Mouse (Mus musculus): Measurements from ENCODE around the gene Gm44965. TPM values are rescaled to one million over a fixed set of nuclear protein-coding genes. Genes with fewer than 3 reads are reported as not detected.

The Gm44965 gene
- not detected in 4 replicates for total RNA-seq (2023; ENCODE audit: inconsistent age)

GRCm38 (mm10) chr6:48593158-48594042, at the start of gene Gm44965, which contains the start of gene Repin1:
Gene Gm44965 (plus strand): TSS chr6:48593941.
Gene Repin1 (plus strand): TSS chr6:48593883.

GRCm38 (mm10) chr6:48554280-48555103, 39.2 kb upstream of the Gm44965 start, which contains the start of gene Lrrc61:
Gene Lrrc61 (plus strand): TSS chr6:48554796.

DNA sequence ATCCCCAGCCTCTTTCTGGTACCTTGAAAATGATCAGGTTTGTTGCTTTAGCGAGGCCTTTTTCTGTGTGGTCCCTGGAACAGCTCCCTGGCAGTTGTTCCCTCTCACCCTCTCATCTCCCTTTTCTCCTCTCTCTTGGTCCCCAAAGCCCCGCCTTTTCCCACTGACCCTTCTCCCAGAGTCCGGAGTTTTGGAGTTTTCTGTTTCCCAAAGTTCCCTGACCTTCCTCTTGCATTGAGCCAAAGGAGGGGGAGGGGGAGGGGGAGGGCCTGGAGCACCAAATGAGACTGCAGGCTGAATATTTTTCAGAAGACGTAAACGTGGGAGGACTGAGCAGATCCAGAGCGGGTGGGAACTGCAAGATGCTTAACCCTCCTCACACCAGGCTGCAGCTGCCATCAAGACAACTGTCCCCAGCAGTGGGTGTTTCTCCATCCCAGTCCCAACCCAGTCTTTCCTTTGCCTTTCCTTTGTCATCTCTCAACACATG, 21.1 kb upstream of the Gm44965 start, which contains the start of gene Rarres2:
Rarres2 (minus strand) TSS at position 218 of the 490 bp plus-strand sequence.

GRCm38 (mm10) chr6:48589194-48589750, 4.5 kb upstream of the Gm44965 start, which contains the start of gene Gm45021:
Gene Gm45021 (plus strand): TSS chr6:48589610.

DNA sequence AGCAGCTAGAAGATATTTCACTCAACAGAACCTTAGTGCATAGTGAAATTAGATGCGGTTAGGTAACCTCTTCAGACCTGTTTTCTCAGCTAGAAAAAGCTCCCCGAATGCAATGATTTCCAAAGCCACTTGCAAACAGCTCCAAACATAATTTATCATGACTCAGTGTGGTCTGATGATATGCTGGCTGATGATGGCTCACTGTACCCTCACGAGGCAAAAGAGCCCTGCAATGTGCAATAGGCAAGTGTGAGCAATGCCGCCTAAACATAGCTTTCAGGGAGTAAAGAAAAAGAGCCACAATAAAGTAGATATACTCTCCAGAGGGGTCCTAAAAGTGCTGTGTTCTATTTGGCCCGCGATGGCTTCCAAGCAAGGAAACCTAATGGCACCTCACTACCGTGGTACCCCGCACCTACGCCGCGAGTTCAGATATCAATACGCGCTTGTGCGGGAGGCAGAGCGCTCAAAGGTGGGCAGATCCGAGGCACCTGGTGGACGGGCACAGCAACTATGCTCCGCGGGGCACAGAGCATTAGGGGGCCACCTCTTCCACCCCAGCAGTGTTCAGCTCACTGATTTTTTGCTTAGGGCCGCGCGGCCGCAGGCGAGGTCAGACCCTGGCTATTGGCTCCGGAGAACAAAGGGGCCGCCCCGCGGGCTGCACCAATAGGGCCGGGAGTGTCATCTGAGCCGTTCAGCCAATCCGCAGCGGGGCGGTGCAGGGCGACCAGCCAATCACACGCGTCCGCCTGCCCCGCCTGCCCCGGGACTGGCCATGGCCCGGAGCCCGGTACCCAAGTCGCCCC, 7.7 kb downstream of the Gm44965 start, which contains the start of gene Zfp775:
Zfp775 (plus strand) TSS at position 793 of the 809 bp plus-strand sequence.

DNA sequence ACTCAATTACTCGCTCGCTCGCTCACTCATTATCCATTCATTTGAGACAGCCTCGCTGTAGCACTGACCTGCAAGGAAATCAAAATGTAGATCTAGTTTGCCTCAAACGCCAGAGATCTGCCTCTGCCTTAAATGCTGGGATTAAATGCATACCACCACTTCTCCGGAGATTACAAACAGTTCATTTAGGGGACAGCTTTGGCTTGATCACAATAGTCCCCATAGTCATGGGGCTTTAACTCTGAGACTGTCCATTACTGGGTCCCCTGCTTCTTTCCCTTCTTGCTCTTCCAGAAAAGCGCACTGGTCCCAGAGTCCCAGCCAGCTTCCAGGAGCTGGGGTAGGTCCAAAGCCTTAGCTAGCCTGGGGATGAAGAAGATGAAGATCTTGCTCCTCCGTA, 32.7 kb downstream of the Gm44965 start, which contains the start of gene AI854703:
AI854703 (plus strand) TSS at position 301 of the 400 bp plus-strand sequence.

GRCm38 (mm10) chr6:48646995-48647394, 53.3 kb downstream of the Gm44965 start, which contains the start of gene Gimap8:
Gene Gimap8 (plus strand): TSS chr6:48647234.

Other genes with a start within 250 kb of the Gm44965 start
- gene Krba1, start 198.4 kb upstream of the Gm44965 start, total RNA-seq (2023; ENCODE audit: inconsistent age): 20.2 to 25.8 TPM (median 21.4 TPM) in 4 replicates
- 5.1 to 7.1 TPM (median 6.2 TPM) in 4 replicates for gene Zfp467, start 148.1 kb upstream of the Gm44965 start, total RNA-seq (2023; ENCODE audit: inconsistent age)
- gene Sspo, start 145.7 kb upstream of the Gm44965 start, total RNA-seq (2023; ENCODE audit: inconsistent age): 0.03 to 0.16 TPM (median 0.09 TPM) in 3 of 4 replicates, not detected in the other
- 0.32 to 0.75 TPM (median 0.61 TPM) in 3 of 4 replicates, not detected in the other for gene Atp6v0e2, start 56.3 kb upstream of the Gm44965 start, total RNA-seq (2023; ENCODE audit: inconsistent age)
- 39.5 to 55.2 TPM (median 49.9 TPM) in 4 replicates for gene Lrrc61, start 39.1 kb upstream of the Gm44965 start, total RNA-seq (2023; ENCODE audit: inconsistent age)
- 0.67 to 1.1 TPM in 2 of 4 replicates, not detected in the others for gene Rarres2, start 21.2 kb upstream of the Gm44965 start, total RNA-seq (2023; ENCODE audit: inconsistent age)
- gene Gm45021, start 4.3 kb upstream of the Gm44965 start, total RNA-seq (2023; ENCODE audit: inconsistent age): not detected in 4 replicates
- gene Repin1, start 58 bp upstream of the Gm44965 start, total RNA-seq (2023; ENCODE audit: inconsistent age): 5.2 to 8.2 TPM (median 6.7 TPM) in 4 replicates
- 2.8 to 5.2 TPM (median 4.7 TPM) in 4 replicates for gene Zfp775, start 8.1 kb downstream of the Gm44965 start, total RNA-seq (2023; ENCODE audit: inconsistent age)
- 0.38 to 0.63 TPM in 2 of 4 replicates, not detected in the others for gene AI854703, start 32.8 kb downstream of the Gm44965 start, total RNA-seq (2023; ENCODE audit: inconsistent age)
- gene Gimap8, start 53.3 kb downstream of the Gm44965 start, total RNA-seq (2023; ENCODE audit: inconsistent age): 120 to 133 TPM (median 129 TPM) in 4 replicates
- 45.6 to 56.3 TPM (median 52.6 TPM) in 4 replicates for gene Gimap9, start 82.2 kb downstream of the Gm44965 start, total RNA-seq (2023; ENCODE audit: inconsistent age)
- 121 to 147 TPM (median 131 TPM) in 4 replicates for gene Gimap4, start 90.6 kb downstream of the Gm44965 start, total RNA-seq (2023; ENCODE audit: inconsistent age)
- gene Gimap6, start 114.3 kb downstream of the Gm44965 start, total RNA-seq (2023; ENCODE audit: inconsistent age): 1,137 to 1,196 TPM (median 1,166 TPM) in 4 replicates
- gene Gm28053, start 124.7 kb downstream of the Gm44965 start, total RNA-seq (2023; ENCODE audit: inconsistent age): 29.2 to 49.2 TPM (median 39.8 TPM) in 4 replicates
- gene Gimap7, start 124.7 kb downstream of the Gm44965 start, total RNA-seq (2023; ENCODE audit: inconsistent age): 87.3 to 98.8 TPM (median 97.6 TPM) in 4 replicates
- gene Gimap1, start 145.1 kb downstream of the Gm44965 start, total RNA-seq (2023; ENCODE audit: inconsistent age): 126 to 141 TPM (median 129 TPM) in 4 replicates
- 106 to 120 TPM (median 116 TPM) in 4 replicates for gene Gimap5, start 152.3 kb downstream of the Gm44965 start, total RNA-seq (2023; ENCODE audit: inconsistent age)
- 168 to 194 TPM (median 174 TPM) in 4 replicates for gene Gimap3, start 176.9 kb downstream of the Gm44965 start, total RNA-seq (2023; ENCODE audit: inconsistent age)
- gene Tmem176a, start 247.0 kb downstream of the Gm44965 start, total RNA-seq (2023; ENCODE audit: inconsistent age): 0.61 to 2.8 TPM (median 1.3 TPM) in 4 replicates
- 0.58 to 4.3 TPM (median 2.2 TPM) in 4 replicates for gene Tmem176b, start 247.6 kb downstream of the Gm44965 start, total RNA-seq (2023; ENCODE audit: inconsistent age)